Mouse (Mus musculus) embryonic facial prominence, embryonic 10.5 days (tissue): ENCODE measurements around the gene Klkb1. TPM values are rescaled to one million over a fixed set of nuclear protein-coding genes. Genes with fewer than 3 reads are reported as not detected.

Experiments
- DNase-seq: peaks from one replicate; pipeline ENCODE4 v3.0.0-alpha.2; 2017; ENCODE audit warnings: low spot score
- H3K27ac ChIP-seq: fragments of 300-500 bp; sonication (generic); replicated peaks from 2 replicates; pipeline ENCODE4 v1.5.1; 2016; ENCODE audit warnings: mild to moderate bottlenecking
- H3K27me3 ChIP-seq: fragments of 300-500 bp; sonication (generic); replicated peaks from 2 replicates; pipeline ENCODE4 v1.6.1; 2016; ENCODE audit warnings: low read depth, mild to moderate bottlenecking; ENCODE audit not compliant: poor library complexity, severe bottlenecking
- H3K36me3 ChIP-seq: fragments of 300-500 bp; sonication (generic); replicated peaks from 2 replicates; pipeline ENCODE4 v1.6.1; 2016; ENCODE audit warnings: mild to moderate bottlenecking, moderate library complexity
- H3K4me1 ChIP-seq: fragments of 300-500 bp; sonication (generic); 2 replicates; pipeline ENCODE4 v1.6.1; 2016
- H3K4me3 ChIP-seq: fragments of 300-500 bp; sonication (generic); 2 replicates; pipeline ENCODE4 v1.5.1; 2016; ENCODE audit warnings: mild to moderate bottlenecking, moderate library complexity
- H3K9me3 ChIP-seq: fragments of 300-500 bp; sonication (generic); 2 replicates; pipeline ENCODE4 v1.6.1; 2016; ENCODE audit warnings: mild to moderate bottlenecking
- WGBS: fragments of 180-500 bp; shearing (Covaris S2); methylation state at CpG from one replicate; pipeline ENCODE4 v1.1.7; 2016; 5-methylcytosine and 5-hydroxymethylcytosine counted together
- polyA plus RNA-seq: library from polyadenylated mRNA; unstranded; fragments of >200 nt; fragmentation: Nextera tagmentation; extraction: Ambion mirVana; gene quantifications from 2 replicates; pipeline ENCODE4 v1.2.1, GENCODE M21; 2016

Klkb1 gene
- polyA plus RNA-seq, 1 experiment from 2014 or later = not detected

- DNase-seq = no peak
- H3K9me3 ChIP-seq = no peaks in the 10 kb centered on the region
Observed at GRCm38 (mm10) chr8:45308366-45308765, 13.7 kb upstream of the Klkb1 start, which contains the start of gene Gm45753. Gene Gm45753 (minus strand): TSS chr8:45308466.

GRCm38 (mm10) chr8:45305479-45305878, 10.8 kb upstream of the Klkb1 start:
- no peak overlapping the region for H3K4me3 ChIP-seq
- no peaks in the 10 kb centered on the region for H3K27me3 ChIP-seq
- H3K36me3 ChIP-seq = no peaks in the 10 kb centered on the region
- H3K9me3 ChIP-seq = no peaks in the 10 kb centered on the region
- DNase-seq = no peak
- WGBS = 90% methylated on average over 1 of the region's 1 CpGs
- H3K27ac ChIP-seq = no peak overlapping the region
- H3K4me1 ChIP-seq = no peaks in the 10 kb centered on the region

More at GRCm38 (mm10) chr8:45308366-45308765, 13.7 kb upstream of the Klkb1 start, which contains the start of gene Gm45753:
- Histone ChIP-seq H3K36me3 (no peaks in the 10 kb centered on the region), H3K4me1 (no peaks in the 10 kb centered on the region), H3K4me3 (no peak within 1 kb of the TSS), H3K27ac (no peak within 1 kb of the TSS), H3K27me3 (no peaks in the 10 kb centered on the region)
- 89% methylated on average over 13 of the region's 13 CpGs for WGBS

- H3K4me1 ChIP-seq = no peaks in the 10 kb centered on the region
- no peak overlapping the region for H3K4me3 ChIP-seq
- WGBS = 93% methylated on average over 3 of the region's 3 CpGs
- no peaks in the 10 kb centered on the region for H3K9me3 ChIP-seq
- no peaks in the 10 kb centered on the region for H3K27me3 ChIP-seq
- no peak overlapping the region for H3K27ac ChIP-seq
- H3K36me3 ChIP-seq = no peaks in the 10 kb centered on the region
- DNase-seq = no peak
Observed at GRCm38 (mm10) chr8:45304354-45304753, 9.7 kb upstream of the Klkb1 start.

- no peak for DNase-seq
- Histone ChIP-seq H3K27me3 (no peaks in the 10 kb centered on the region), H3K27ac (no peak overlapping the region)
Observed at GRCm38 (mm10) chr8:45302390-45302789, 7.7 kb upstream of the Klkb1 start.

GRCm38 (mm10) chr8:45295276-45295675, 617 bp upstream of the Klkb1 start:
- no peaks in the 10 kb centered on the region for H3K27me3 ChIP-seq
- H3K27ac ChIP-seq = no peak overlapping the region
- no peak for DNase-seq
- H3K36me3 ChIP-seq = no peaks in the 10 kb centered on the region
- 91% methylated on average over 6 of the region's 6 CpGs for WGBS
- no peaks in the 10 kb centered on the region for H3K4me1 ChIP-seq
- no peaks in the 10 kb centered on the region for H3K9me3 ChIP-seq
- no peak overlapping the region for H3K4me3 ChIP-seq

More at GRCm38 (mm10) chr8:45302390-45302789, 7.7 kb upstream of the Klkb1 start:
- H3K9me3 ChIP-seq = no peaks in the 10 kb centered on the region
- no peaks in the 10 kb centered on the region for H3K36me3 ChIP-seq
- no peak overlapping the region for H3K4me3 ChIP-seq
- WGBS = 77% methylated on average over 8 of the region's 8 CpGs
- H3K4me1 ChIP-seq = no peaks in the 10 kb centered on the region

GRCm38 (mm10) chr8:45291790-45292189, 2.9 kb downstream of the Klkb1 start:
- Histone ChIP-seq H3K27me3 (no peaks in the 10 kb centered on the region), H3K4me3 (no peak overlapping the region)
- WGBS = 86% methylated on average over 2 of the region's 2 CpGs

GRCm38 (mm10) chr8:45281630-45282029, 13.0 kb downstream of the Klkb1 start:
- Histone ChIP-seq H3K4me1 (peaks cover 6% of the 10 kb centered on the region; the same call in 1 of the 2 replicates), H3K4me3 (no peak overlapping the region), H3K36me3 (no peaks in the 10 kb centered on the region), H3K27ac (no peak overlapping the region), H3K27me3 (no peaks in the 10 kb centered on the region), H3K9me3 (no peaks in the 10 kb centered on the region)
- DNase-seq = no peak
- WGBS = 78% methylated on average over 8 of the region's 8 CpGs

More at GRCm38 (mm10) chr8:45291790-45292189, 2.9 kb downstream of the Klkb1 start:
- DNase-seq = no peak
- H3K36me3 ChIP-seq = no peaks in the 10 kb centered on the region
- no peaks in the 10 kb centered on the region for H3K9me3 ChIP-seq
- no peak overlapping the region for H3K27ac ChIP-seq
- no peaks in the 10 kb centered on the region for H3K4me1 ChIP-seq

GRCm38 (mm10) chr8:45277453-45277852, 17.2 kb downstream of the Klkb1 start:
- WGBS = 67% methylated on average over 3 of the region's 3 CpGs
- Histone ChIP-seq H3K36me3 (no peaks in the 10 kb centered on the region), H3K27ac (no peak overlapping the region), H3K4me1 (peaks cover 6% of the 10 kb centered on the region; the same call in 1 of the 2 replicates), H3K9me3 (no peaks in the 10 kb centered on the region), H3K27me3 (no peaks in the 10 kb centered on the region), H3K4me3 (no peak overlapping the region)
- no peak for DNase-seq

- Histone ChIP-seq H3K4me1 (peaks cover 6% of the 10 kb centered on the region; the same call in 1 of the 2 replicates), H3K27ac (no peak overlapping the region), H3K9me3 (no peaks in the 10 kb centered on the region), H3K27me3 (no peaks in the 10 kb centered on the region), H3K4me3 (no peak overlapping the region), H3K36me3 (no peaks in the 10 kb centered on the region)
- 88% methylated on average over 4 of the region's 4 CpGs for WGBS
- no peak for DNase-seq
Observed at GRCm38 (mm10) chr8:45274317-45274716, 20.3 kb downstream of the Klkb1 start.

- peaks cover 9% of the 10 kb centered on the region; the same call in 1 of the 2 replicates for H3K9me3 ChIP-seq
- no peaks in the 10 kb centered on the region for H3K36me3 ChIP-seq
- DNase-seq = no peak
- no peaks in the 10 kb centered on the region for H3K27me3 ChIP-seq
- no peaks in the 10 kb centered on the region for H3K4me1 ChIP-seq
- H3K4me3 ChIP-seq = no peak overlapping the region
- H3K27ac ChIP-seq = no peak overlapping the region
Observed at GRCm38 (mm10) chr8:45269056-45269455, 25.6 kb downstream of the Klkb1 start.

- no peaks in the 10 kb centered on the region for H3K4me1 ChIP-seq
- no peaks in the 10 kb centered on the region for H3K27me3 ChIP-seq
- no peak overlapping the region for H3K4me3 ChIP-seq
- H3K36me3 ChIP-seq = no peaks in the 10 kb centered on the region
- H3K9me3 ChIP-seq = peaks cover 9% of the 10 kb centered on the region; the same call in 1 of the 2 replicates
- no peak for DNase-seq
- no peak overlapping the region for H3K27ac ChIP-seq
Observed at GRCm38 (mm10) chr8:45268485-45268884, 26.2 kb downstream of the Klkb1 start.

GRCm38 (mm10) chr8:45267611-45268391, 26.9 kb downstream of the Klkb1 start:
- DNase-seq = no peak

GRCm38 (mm10) chr8:45266993-45267392, 27.7 kb downstream of the Klkb1 start:
- Histone ChIP-seq H3K27me3 (no peaks in the 10 kb centered on the region), H3K4me3 (no peak overlapping the region), H3K27ac (no peak overlapping the region), H3K9me3 (peaks cover 9% of the 10 kb centered on the region; the same call in 1 of the 2 replicates), H3K36me3 (no peaks in the 10 kb centered on the region), H3K4me1 (no peaks in the 10 kb centered on the region)
- WGBS = 54% methylated on average over 8 of the region's 8 CpGs
- no peak for DNase-seq

More at GRCm38 (mm10) chr8:45267611-45268391, 26.9 kb downstream of the Klkb1 start:
- WGBS = 91% methylated on average over 4 of the region's 4 CpGs
- H3K9me3 ChIP-seq = peaks cover 9% of the 10 kb centered on the region; the same call in 1 of the 2 replicates
- H3K27me3 ChIP-seq = no peaks in the 10 kb centered on the region
- H3K4me1 ChIP-seq = no peaks in the 10 kb centered on the region
- no peak overlapping the region for H3K27ac ChIP-seq
- no peak overlapping the region for H3K4me3 ChIP-seq
- H3K36me3 ChIP-seq = no peaks in the 10 kb centered on the region
